Mouse (Mus musculus) myocyte (in vitro differentiated cells): ENCODE measurements around the gene Gm14443.
"Not testable (repeated sequence)": the region's sequence is repeated elsewhere in the genome, so short reads cannot be mapped to it uniquely, and the experiment has no call there.

Experiments
- E2F4 ChIP-seq: IDR thresholded peaks from one replicate; pipeline ENCODE4 v1.6.1; 2011; ENCODE audit warnings: mild to moderate bottlenecking, control low read depth, moderate library complexity; ENCODE audit not compliant: insufficient read depth
- MYOD1 ChIP-seq, 3 experiments: IDR thresholded peaks; one replicate each; pipeline ENCODE4 v1.6.1; 2011; ENCODE audit warnings: control low read depth in 2 of 3, low read depth in 2 of 3, mild to moderate bottlenecking in 2 of 3, moderate library complexity in 1 of 3; ENCODE audit not compliant: insufficient read length in 2 of 3, control insufficient read depth in 1 of 3
- POLR2A ChIP-seq: IDR thresholded peaks from one replicate; pipeline ENCODE4 v1.6.1; 2011; ENCODE audit warnings: low read depth, mild to moderate bottlenecking, control low read depth, moderate library complexity; ENCODE audit not compliant: insufficient read length
- TCF12 ChIP-seq: IDR thresholded peaks from one replicate; pipeline ENCODE4 v1.6.1; 2011; ENCODE audit warnings: mild to moderate bottlenecking, control low read depth; ENCODE audit not compliant: poor library complexity, insufficient read depth, severe bottlenecking
- TCF3 ChIP-seq: IDR thresholded peaks from one replicate; pipeline ENCODE4 v1.6.1; 2011; ENCODE audit warnings: low read depth, control low read depth; ENCODE audit not compliant: insufficient read length
- USF1 ChIP-seq: IDR thresholded peaks from one replicate; pipeline ENCODE4 v1.6.1; 2011; ENCODE audit warnings: low read depth, mild to moderate bottlenecking, control low read depth, moderate library complexity

DNA sequence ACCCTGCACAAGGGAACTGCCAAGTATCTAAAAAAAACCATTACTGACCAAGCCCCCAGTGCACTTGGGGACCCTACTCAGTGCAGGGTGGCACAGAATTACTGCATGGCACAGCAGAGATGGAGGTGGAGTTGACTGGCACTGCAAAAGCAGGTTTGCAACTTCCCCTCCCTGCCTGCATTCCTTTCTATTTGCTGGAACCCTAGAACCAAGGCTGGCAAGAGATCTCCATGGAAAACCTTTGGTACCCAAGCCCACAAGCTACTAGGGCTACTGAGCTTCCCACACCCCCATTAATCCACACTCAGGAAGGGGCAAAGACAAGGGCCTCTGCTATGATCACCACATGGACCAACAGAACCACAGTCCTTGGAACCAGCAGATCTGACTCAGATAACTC, 35.0 kb downstream of the Gm14443 start:
- TF ChIP-seq POLR2A; TCF12; E2F4; MYOD1 (IDR thresholded peaks at IDR 0.05; ENCODE audit: control insufficient read depth in 1 of 3, insufficient read length in 2 of 3, low read depth in 2 of 3); USF1; TCF3: not testable (repeated sequence)
